Mouse (Mus musculus): ENCODE results near the gene Chid1. TPM values are rescaled to one million over a fixed set of nuclear protein-coding genes. Genes with fewer than 3 reads are reported as not detected.

Gene Chid1
- total RNA-seq, 2 experiments from 2014 or later = 4.6 to 6.8 TPM

GRCm38 (mm10) chr7:141481498-141482401 lies 57.9 kb downstream of the Chid1 start:
- ATAC-seq (replicated peaks; ENCODE audit: low FRiP score, poor library complexity, severe bottlenecking) = peak; percentile 43; the same call in 1 of the 2 replicates

- peak; percentile 79 for ATAC-seq (replicated peaks; ENCODE audit: low FRiP score, poor library complexity, severe bottlenecking)
Observed at GRCm38 (mm10) chr7:141480842-141481497, 58.7 kb downstream of the Chid1 start.

GRCm38 (mm10) chr7:141478270-141478748 lies 61.3 kb downstream of the Chid1 start:
- ATAC-seq (replicated peaks; ENCODE audit: low FRiP score, poor library complexity, severe bottlenecking) = no peak

DNA sequence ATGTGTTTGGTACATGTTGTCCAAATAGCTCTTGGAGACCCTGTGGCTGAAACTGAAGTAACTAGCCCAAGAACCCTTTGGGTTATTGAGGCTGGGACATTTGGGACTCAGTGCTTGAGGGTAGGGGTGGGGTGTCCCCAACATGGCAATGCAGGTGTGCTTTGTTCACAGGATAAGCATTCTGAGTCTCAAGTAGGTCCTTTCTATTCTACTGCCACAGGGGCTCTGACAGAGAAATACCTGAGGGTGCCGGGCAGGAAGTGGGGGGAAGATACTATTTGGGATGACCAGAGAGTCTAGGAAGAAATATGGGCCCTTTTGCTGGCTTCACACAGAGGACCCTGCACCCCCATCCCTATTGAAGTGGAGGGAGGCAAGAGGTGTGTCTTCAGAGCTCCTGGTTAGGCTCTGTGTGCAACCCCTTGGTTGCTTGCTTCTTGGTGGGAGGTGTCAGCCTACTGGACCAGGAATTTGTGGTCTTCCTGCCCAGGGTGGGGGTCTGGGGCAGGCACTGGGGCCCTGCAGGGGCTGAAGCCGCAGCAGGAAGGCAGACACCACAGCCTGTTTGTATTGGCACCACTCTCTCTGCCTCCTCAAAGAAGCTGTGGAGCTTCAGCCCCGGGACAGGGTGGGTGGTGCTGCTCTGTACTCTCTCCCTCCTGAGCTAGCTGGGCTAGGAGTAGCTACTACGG lies 61.9 kb downstream of the Chid1 start:
- no peak for ATAC-seq (replicated peaks; ENCODE audit: low FRiP score, poor library complexity, severe bottlenecking)

DNA sequence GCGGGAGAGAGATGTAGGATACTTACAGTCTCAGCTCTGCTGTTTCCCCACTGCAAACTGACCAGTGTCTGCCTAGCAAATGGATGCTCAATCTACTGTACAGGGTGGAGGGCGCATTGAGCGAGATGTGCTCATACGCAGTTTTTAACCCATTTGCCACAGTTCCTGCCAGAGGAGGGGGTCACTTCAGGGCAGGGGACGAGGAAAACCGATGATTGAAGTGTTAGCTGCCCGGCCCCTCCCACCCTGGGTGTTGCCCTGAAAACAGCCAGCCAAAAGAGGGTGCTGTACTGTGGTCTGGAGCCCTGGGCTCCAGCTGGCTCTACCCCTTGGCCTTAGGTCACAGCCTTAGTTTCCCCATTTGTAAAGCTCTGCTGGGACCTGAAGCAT lies 62.7 kb downstream of the Chid1 start:
- no peak for ATAC-seq (replicated peaks; ENCODE audit: low FRiP score, poor library complexity, severe bottlenecking)

- ATAC-seq (replicated peaks; ENCODE audit: low FRiP score, poor library complexity, severe bottlenecking) = no peak
Observed at GRCm38 (mm10) chr7:141476226-141476980, 63.3 kb downstream of the Chid1 start.

DNA sequence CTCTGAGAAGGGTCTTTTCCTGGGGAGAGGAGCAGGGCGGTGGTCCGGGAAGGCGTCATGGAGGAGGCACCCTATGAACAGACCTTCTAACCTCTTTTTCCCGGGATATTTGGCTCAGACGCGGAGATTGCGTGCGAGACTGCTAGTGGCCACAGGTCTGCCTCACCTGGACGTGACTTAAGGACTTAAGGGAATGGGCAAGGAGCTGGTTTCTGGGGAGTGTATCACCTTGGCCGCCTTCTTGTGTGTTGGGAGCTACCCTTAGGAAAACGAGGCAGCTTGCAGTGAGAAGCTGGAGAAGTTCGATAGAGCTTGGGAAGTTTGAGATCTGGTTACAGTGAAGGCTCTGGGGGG lies 63.9 kb downstream of the Chid1 start:
- no peak for ATAC-seq (replicated peaks; ENCODE audit: low FRiP score, poor library complexity, severe bottlenecking)

DNA sequence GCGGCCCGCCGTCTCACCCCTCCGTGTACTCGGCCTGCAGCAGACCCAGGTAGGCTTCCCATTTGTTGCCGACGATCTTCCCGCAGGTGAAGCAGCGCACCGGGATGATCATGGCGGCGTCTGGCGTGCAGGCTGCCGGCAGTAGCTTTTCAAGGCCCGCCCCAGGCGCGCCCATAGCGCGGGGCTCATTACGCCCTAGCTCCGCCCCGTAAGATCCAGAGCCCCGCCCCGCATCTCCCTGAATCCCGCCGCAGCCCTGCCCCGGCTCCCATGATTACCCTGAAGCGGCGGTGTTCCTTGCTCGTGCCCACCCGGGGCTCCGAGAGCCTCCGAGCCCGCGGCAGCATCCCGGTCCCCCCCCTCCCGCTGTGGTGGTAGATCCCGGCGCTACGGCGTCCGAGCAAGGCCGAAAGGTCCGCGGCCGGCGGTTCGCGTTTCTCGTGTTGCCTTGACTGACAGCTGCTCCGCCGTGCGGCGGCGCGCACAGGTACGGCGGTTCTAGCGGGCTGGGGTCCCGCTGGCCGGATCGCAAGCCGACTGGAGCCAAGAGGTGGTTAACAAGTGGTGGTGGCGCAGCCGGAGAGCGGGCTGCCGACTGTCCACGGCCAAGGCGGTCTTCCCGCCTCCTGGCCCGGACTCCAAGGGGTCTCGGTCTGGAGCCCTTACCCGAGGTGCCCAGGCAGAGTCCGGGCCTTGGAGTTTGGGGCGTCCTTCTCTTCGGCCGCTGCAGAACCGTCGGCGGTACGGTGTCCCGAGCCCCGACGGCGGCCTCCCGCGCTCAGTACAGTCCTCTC lies 64.4 kb downstream of the Chid1 start, which contains the start of the genes Polr2l and Tspan4:
Polr2l (minus strand) TSS at position 122 of the 794 bp plus-strand sequence.
Tspan4 (plus strand) TSS at position 230 of the 794 bp plus-strand sequence.
- ATAC-seq (replicated peaks; ENCODE audit: low FRiP score, poor library complexity, severe bottlenecking) = peak; percentile 85

DNA sequence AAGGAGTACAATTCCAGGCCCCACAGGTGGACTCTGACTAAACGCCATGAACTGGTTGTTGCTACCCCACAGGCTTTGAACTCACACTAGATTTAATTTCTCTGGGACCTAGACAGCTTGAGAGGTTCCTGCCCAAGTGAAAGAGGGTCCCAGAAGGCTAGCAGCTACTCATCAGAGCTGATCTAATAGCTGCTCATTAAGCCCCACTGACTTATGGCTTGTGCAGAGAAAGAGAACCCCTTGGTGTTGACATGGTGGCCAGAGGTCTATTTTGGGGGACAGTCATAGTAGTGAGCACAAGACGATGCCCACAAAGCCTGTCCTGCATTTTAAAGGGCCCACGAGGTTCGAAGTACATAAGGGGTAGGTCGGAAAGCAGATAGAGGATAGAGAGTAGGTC lies 65.5 kb downstream of the Chid1 start:
- ATAC-seq (replicated peaks; ENCODE audit: low FRiP score, poor library complexity, severe bottlenecking) = no peak

DNA sequence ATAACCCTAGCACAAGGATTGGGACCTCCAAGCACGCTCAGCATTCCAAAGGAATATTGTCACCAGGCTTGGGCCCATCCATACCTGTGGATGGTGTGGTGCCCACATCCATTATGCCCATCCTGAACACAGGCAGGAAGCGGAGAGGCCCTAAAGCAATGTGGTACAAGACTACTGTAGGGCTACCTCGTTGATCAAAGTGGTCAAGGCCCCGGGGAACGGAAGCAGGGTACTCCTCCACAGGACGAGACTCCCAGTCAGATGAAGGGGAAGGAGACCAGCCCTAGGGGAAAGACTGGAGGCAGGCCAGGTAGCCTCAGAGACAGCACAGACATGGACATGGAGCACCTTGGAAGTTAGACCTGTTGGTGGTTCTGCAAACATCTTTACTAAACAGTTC lies 66.9 kb downstream of the Chid1 start:
- no peak for ATAC-seq (replicated peaks; ENCODE audit: low FRiP score, poor library complexity, severe bottlenecking)

DNA sequence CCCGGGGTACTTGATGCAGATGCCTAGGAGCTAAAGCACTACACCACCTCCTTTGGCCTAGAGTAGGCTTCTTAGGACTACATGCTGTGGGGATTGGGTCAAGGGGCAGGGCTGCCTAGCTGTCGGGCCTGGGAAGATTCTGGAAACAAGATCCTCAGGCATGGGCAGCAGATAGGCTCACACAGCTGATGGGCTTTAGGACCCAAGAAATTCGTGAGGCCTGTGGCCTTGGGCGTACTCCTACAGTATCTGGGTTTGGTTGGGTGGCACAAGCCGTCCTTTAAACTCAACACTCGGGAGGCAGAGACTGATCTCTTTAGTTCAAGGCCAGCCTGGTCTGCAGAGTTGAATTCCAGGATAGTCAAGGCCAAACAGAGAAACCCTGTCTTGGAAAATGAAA lies 67.4 kb downstream of the Chid1 start:
- ATAC-seq (replicated peaks; ENCODE audit: low FRiP score, poor library complexity, severe bottlenecking) = no peak

- no peak for ATAC-seq (replicated peaks; ENCODE audit: low FRiP score, poor library complexity, severe bottlenecking)
Observed at GRCm38 (mm10) chr7:141471236-141471635, 68.4 kb downstream of the Chid1 start.

DNA sequence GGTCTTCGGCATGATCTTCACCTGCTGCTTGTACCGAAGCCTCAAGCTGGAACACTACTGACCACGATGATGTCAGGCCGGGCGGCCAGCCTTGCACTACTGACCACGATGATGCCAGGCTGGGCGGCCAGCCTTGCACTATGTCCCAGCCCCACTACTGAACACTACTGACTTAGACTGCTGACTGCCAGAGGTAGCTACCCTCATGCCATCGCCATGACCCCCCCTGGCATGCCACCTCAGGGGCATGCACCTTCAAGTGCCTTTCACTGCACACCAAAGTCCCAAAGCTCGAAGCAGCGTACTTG lies 69.1 kb downstream of the Chid1 start:
- ATAC-seq (replicated peaks; ENCODE audit: low FRiP score, poor library complexity, severe bottlenecking) = no peak

DNA sequence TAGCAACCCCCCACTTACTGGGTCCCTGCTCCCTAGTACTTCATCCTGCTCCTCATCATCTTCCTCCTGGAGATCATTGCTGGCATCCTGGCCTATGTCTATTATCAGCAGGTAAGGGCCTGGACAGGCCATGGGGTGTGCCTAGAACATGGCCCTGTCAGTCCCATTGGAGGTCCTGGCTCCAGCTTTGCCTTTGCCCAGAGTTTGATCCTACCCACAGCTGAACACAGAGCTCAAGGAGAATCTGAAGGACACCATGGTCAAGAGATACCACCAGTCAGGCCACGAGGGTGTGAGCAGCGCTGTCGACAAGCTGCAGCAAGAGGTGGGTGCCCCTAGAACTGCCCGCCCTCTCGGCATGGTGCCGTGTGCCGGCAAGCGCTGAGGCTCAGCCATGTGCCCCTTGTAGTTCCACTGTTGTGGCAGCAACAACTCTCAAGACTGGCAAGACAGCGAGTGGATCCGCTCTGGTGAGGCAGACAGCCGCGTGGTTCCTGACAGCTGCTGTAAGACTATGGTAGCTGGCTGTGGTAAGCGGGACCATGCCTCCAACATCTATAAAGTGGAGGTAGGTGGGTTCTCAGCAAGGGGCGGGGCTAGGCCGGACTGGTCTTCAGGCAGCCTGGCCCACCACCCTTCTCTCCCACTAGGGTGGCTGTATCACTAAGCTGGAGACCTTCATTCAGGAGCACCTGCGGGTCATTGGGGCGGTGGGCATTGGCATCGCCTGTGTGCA lies 69.6 kb downstream of the Chid1 start:
- ATAC-seq (replicated peaks; ENCODE audit: low FRiP score, poor library complexity, severe bottlenecking) = no peak

DNA sequence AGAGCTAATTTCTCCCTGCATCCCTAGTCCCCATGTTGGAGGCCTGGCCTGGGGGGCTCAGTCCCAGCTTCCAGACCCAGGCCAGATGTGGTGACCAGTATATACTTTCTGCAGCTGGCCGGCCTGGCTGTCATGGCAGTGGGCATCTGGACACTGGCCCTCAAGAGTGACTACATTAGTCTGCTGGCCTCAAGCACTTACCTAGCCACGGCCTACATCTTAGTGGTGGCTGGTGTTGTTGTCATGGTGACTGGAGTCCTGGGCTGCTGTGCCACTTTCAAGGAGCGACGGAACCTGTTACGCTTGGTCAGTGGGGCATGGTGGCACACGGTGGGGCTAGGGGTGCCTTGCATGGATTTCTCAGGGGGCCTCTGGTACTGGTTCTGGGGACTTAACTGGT lies 70.3 kb downstream of the Chid1 start:
- no peak for ATAC-seq (replicated peaks; ENCODE audit: low FRiP score, poor library complexity, severe bottlenecking)

- peak; percentile 70 for ATAC-seq (replicated peaks; ENCODE audit: low FRiP score, poor library complexity, severe bottlenecking)
Observed at GRCm38 (mm10) chr7:141468522-141469211, 71.0 kb downstream of the Chid1 start.

DNA sequence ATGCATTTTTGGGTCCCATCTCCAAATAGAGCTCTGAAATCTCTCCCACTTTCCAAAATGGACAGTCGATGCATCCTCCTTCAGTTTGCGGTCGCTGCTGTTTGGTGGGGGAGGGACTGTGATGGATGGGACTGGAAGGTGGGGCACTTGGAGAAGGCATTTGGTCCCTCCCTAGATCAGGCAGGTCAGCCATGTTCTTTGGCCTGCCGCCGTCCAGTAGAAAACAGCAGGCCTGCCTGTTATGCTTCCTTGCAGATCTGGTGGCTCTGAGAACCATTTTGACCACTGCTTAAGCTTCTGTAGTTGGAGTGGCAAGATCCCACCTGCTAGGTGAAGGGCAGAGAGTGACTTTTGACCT lies 71.5 kb downstream of the Chid1 start:
- ATAC-seq (replicated peaks; ENCODE audit: low FRiP score, poor library complexity, severe bottlenecking) = 0 out of 2 replicates have a peak, but pooled peaks have one; percentile 15

All from erythroid progenitor cell, adult 5-6 weeks (primary cell).